Mouse (Mus musculus) intestine, embryonic 14.5 days (tissue): ENCODE results near the gene Chrm5. TPM values are rescaled to one million over a fixed set of nuclear protein-coding genes. Genes with fewer than 3 reads are reported as not detected.
A peak's percentile ranks its signal among the peaks of the same experiment; 100 is the strongest.

Experiments used
- ATAC-seq: fragments of 200-750 bp; cut with Nextera tagmentation; replicated peaks from 2 replicates; pipeline ENCODE4 v1.8.0; 2017; ENCODE audit warnings: low read depth, moderate number of reproducible peaks, moderate TSS enrichment, moderate library complexity; ENCODE audit not compliant: low FRiP score, low TSS enrichment
- DNase-seq: peaks from one replicate; pipeline ENCODE4 v3.0.0-alpha.2; 2018; ENCODE audit warnings: low spot score
- H3K27ac ChIP-seq: fragments of 300-500 bp; sonication (generic); 2 replicates; pipeline ENCODE4 v1.5.1; 2014; ENCODE audit warnings: low read depth, mild to moderate bottlenecking, control low read depth
- H3K27me3 ChIP-seq: fragments of 300-500 bp; sonication (generic); replicated peaks from 2 replicates; pipeline ENCODE4 v1.6.1; 2014; ENCODE audit warnings: low read length, control low read depth; ENCODE audit not compliant: control insufficient read depth, insufficient read depth
- H3K36me3 ChIP-seq: fragments of 300-500 bp; sonication (generic); 2 replicates; pipeline ENCODE4 v1.6.1; 2014; ENCODE audit warnings: low read length, control low read depth; ENCODE audit not compliant: control insufficient read depth, insufficient read depth
- H3K4me1 ChIP-seq: fragments of 300-500 bp; sonication (generic); replicated peaks from 2 replicates; pipeline ENCODE4 v1.6.1; 2014; ENCODE audit warnings: low read length, control low read depth, mixed read lengths; ENCODE audit not compliant: control insufficient read depth, insufficient read depth
- H3K4me2 ChIP-seq: fragments of 300-500 bp; sonication (generic); 2 replicates; pipeline ENCODE4 v1.6.1; 2014; ENCODE audit warnings: low read length
- H3K4me3 ChIP-seq: fragments of 300-500 bp; sonication (generic); 2 replicates; pipeline ENCODE4 v1.5.1; 2014; ENCODE audit warnings: low read depth, low read length, control low read depth, mixed read lengths
- H3K9ac ChIP-seq: fragments of 300-500 bp; sonication (generic); 2 replicates; pipeline ENCODE4 v1.6.1; 2014; ENCODE audit warnings: mild to moderate bottlenecking, low read length
- H3K9me3 ChIP-seq: fragments of 300-500 bp; sonication (generic); 2 replicates; pipeline ENCODE4 v1.6.1; 2016; ENCODE audit warnings: low read length, control low read depth; ENCODE audit not compliant: control insufficient read depth
- WGBS: fragments of 180-500 bp; shearing (Covaris S2); extraction: QIAGEN DNeasy Blood & Tissue Kit; methylation state at CpG from one replicate; pipeline ENCODE4 v1.1.7; 2014; 5-methylcytosine and 5-hydroxymethylcytosine counted together
- polyA plus RNA-seq: library from polyadenylated mRNA; unstranded; fragments of >200 nt; fragmentation: Nextera tagmentation; extraction: Ambion mirVana; gene quantifications from 2 replicates; pipeline ENCODE4 v1.2.1, GENCODE M21; 2014

Gene Chrm5
- polyA plus RNA-seq, 1 experiment from 2014 or later, result not detected

GRCm38 (mm10) chr2:112491629-112492028, 11.1 kb upstream of the Chrm5 start:
- WGBS, result 67% methylated on average over 5 of the region's 5 CpGs
- Histone ChIP-seq H3K27me3 (no peaks in the 10 kb centered on the region), H3K27ac (no peak overlapping the region), H3K4me3 (no peak overlapping the region), H3K4me2 (peak overlapping the region; percentile 86; the same call in 1 of the 2 replicates), H3K9ac (peak overlapping the region; percentile 76; the same call in 1 of the 2 replicates), H3K9me3 (no peaks in the 10 kb centered on the region), H3K4me1 (peaks cover 9% of the 10 kb centered on the region; the same call in 1 of the 2 replicates), H3K36me3 (no peaks in the 10 kb centered on the region)
- ATAC-seq (no peak), DNase-seq (no peak)

- ATAC-seq (no peak), DNase-seq (no peak)
- H3K9me3 ChIP-seq, result no peaks in the 10 kb centered on the region
- H3K4me2 ChIP-seq, result no peak overlapping the region
- 86% methylated on average over 11 of the region's 11 CpGs for WGBS
- no peak overlapping the region for H3K9ac ChIP-seq
- H3K27me3 ChIP-seq, result no peaks in the 10 kb centered on the region
- no peaks in the 10 kb centered on the region for H3K36me3 ChIP-seq
- H3K4me1 ChIP-seq, result peaks cover 9% of the 10 kb centered on the region; the same call in 1 of the 2 replicates
- no peak overlapping the region for H3K27ac ChIP-seq
- no peak overlapping the region for H3K4me3 ChIP-seq
Observed at GRCm38 (mm10) chr2:112490483-112491196, 10.1 kb upstream of the Chrm5 start.

- DNase-seq (no peak), ATAC-seq (peak; percentile 47; the same call in 1 of the 2 replicates)
- H3K27ac ChIP-seq, result no peak overlapping the region
- no peaks in the 10 kb centered on the region for H3K27me3 ChIP-seq
- no peak overlapping the region for H3K9ac ChIP-seq
- WGBS, result 62% methylated on average over 2 of the region's 2 CpGs
- H3K4me3 ChIP-seq, result no peak overlapping the region
- H3K4me2 ChIP-seq, result no peak overlapping the region
- H3K9me3 ChIP-seq, result no peaks in the 10 kb centered on the region
- no peaks in the 10 kb centered on the region for H3K36me3 ChIP-seq
- 0 out of 2 replicates have a peak, but pooled peaks cover 2% of the 10 kb centered on the region for H3K4me1 ChIP-seq
Observed at GRCm38 (mm10) chr2:112484886-112485285, 4.3 kb upstream of the Chrm5 start.

- no peak for ATAC-seq
- Histone ChIP-seq H3K27ac (no peak overlapping the region), H3K4me3 (no peak overlapping the region), H3K9me3 (no peaks in the 10 kb centered on the region), H3K27me3 (no peaks in the 10 kb centered on the region), H3K4me2 (no peak overlapping the region), H3K36me3 (no peaks in the 10 kb centered on the region), H3K4me1 (0 out of 2 replicates have a peak, but pooled peaks cover 2% of the 10 kb centered on the region), H3K9ac (no peak overlapping the region)
- 74% methylated on average over 2 of the region's 2 CpGs for WGBS
- DNase-seq, result no peak
Observed at GRCm38 (mm10) chr2:112483334-112483651, 2.7 kb upstream of the Chrm5 start.

GRCm38 (mm10) chr2:112482533-112483333, 2.2 kb upstream of the Chrm5 start:
- no peak overlapping the region for H3K27ac ChIP-seq
- no peak for DNase-seq
- WGBS, result 71% methylated on average over 5 of the region's 5 CpGs

GRCm38 (mm10) chr2:112481564-112481963, 995 bp upstream of the Chrm5 start:
- 2% methylated on average over 2 of the region's 2 CpGs for WGBS
- no peak overlapping the region for H3K4me3 ChIP-seq
- peak; percentile 50; the same call in 1 of the 2 replicates for ATAC-seq
- no peak overlapping the region for H3K27ac ChIP-seq
- H3K9ac ChIP-seq, result no peak overlapping the region
- DNase-seq, result no peak
- H3K27me3 ChIP-seq, result no peaks in the 10 kb centered on the region
- no peaks in the 10 kb centered on the region for H3K36me3 ChIP-seq
- no peak overlapping the region for H3K4me2 ChIP-seq
- H3K9me3 ChIP-seq, result no peaks in the 10 kb centered on the region
- 0 out of 2 replicates have a peak, but pooled peaks cover 2% of the 10 kb centered on the region for H3K4me1 ChIP-seq

More at GRCm38 (mm10) chr2:112482533-112483333, 2.2 kb upstream of the Chrm5 start:
- no peak for ATAC-seq
- Histone ChIP-seq H3K4me3 (no peak overlapping the region), H3K4me2 (no peak overlapping the region), H3K27me3 (no peaks in the 10 kb centered on the region), H3K36me3 (no peaks in the 10 kb centered on the region), H3K4me1 (0 out of 2 replicates have a peak, but pooled peaks cover 2% of the 10 kb centered on the region), H3K9me3 (no peaks in the 10 kb centered on the region), H3K9ac (no peak overlapping the region)

- DNase-seq, result no peak
- Histone ChIP-seq H3K36me3 (no peaks in the 10 kb centered on the region), H3K9ac (no peak overlapping the region), H3K4me2 (peak overlapping the region; percentile 25; the same call in 1 of the 2 replicates), H3K9me3 (no peaks in the 10 kb centered on the region), H3K4me1 (no peaks in the 10 kb centered on the region), H3K27ac (no peak overlapping the region), H3K27me3 (no peaks in the 10 kb centered on the region), H3K4me3 (no peak overlapping the region)
- 0 out of 2 replicates have a peak, but pooled peaks have one; percentile 43 for ATAC-seq
- WGBS, result 73% methylated on average over 6 of the region's 6 CpGs
Observed at GRCm38 (mm10) chr2:112476554-112476953, 4.0 kb downstream of the Chrm5 start.

GRCm38 (mm10) chr2:112474997-112475724, 5.4 kb downstream of the Chrm5 start:
- Histone ChIP-seq H3K9me3 (no peaks in the 10 kb centered on the region), H3K4me1 (no peaks in the 10 kb centered on the region), H3K4me3 (no peak overlapping the region), H3K36me3 (peaks cover under 1% of the 10 kb centered on the region; the same call in 1 of the 2 replicates), H3K27ac (no peak overlapping the region), H3K27me3 (no peaks in the 10 kb centered on the region), H3K9ac (no peak overlapping the region), H3K4me2 (no peak overlapping the region)
- 80% methylated on average over 5 of the region's 5 CpGs for WGBS
- no peak for DNase-seq
- ATAC-seq, result no peak
